Mouse (Mus musculus): ENCODE results near the gene Rpl36al. TPM values are rescaled to one million over a fixed set of nuclear protein-coding genes. Genes with fewer than 3 reads are reported as not detected.

Rpl36al gene
- polyA plus RNA-seq, 1 experiment from 2014 or later = 543 TPM

DNA sequence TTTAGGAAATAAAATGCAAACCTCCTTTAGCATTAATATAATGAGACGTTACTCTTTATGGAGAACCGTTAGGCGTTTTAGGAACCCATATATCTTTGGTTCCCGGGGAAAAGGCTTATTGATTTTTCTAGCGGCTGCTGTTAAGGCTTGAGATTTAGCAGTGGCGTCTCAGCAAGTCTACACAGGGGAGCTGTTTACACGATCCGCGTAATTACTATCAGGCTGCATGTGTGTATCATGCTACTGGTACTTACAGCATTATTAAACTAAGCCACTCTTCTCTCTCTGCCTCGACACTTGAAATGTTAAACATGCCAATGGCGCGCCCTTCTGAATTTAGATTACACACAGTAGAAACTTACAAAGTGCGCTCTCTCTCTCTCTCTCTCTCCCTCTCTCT, 33.8 kb downstream of the Rpl36al start:
- WGBS (ENCODE audit: insufficient replicate concordance) = 70% methylated on average over 13 of the region's 13 CpGs
- H3K27me3 ChIP-seq (ENCODE audit: insufficient read depth, low read length) = no peaks in the 10 kb centered on the region
- H3K9ac ChIP-seq (replicated peaks) = no peak overlapping the region
- H3K4me3 ChIP-seq (ENCODE audit: low read depth, low read length) = no peak overlapping the region
- no peak overlapping the region for H3K27ac ChIP-seq (ENCODE audit: low read depth)
- peak overlapping the region; percentile 49 for H3K4me2 ChIP-seq (ENCODE audit: low read depth, low read length)
- no peaks in the 10 kb centered on the region for H3K9me3 ChIP-seq (ENCODE audit: low read length)
- TF ChIP-seq CTCF (IDR thresholded peaks at IDR 0.05; ENCODE audit: low read depth) (no peak), EP300 (IDR thresholded peaks at IDR 0.05; ENCODE audit: low read depth) (no peak)
- H3K4me1 ChIP-seq (ENCODE audit: insufficient read depth) = no peaks in the 10 kb centered on the region
- H3K36me3 ChIP-seq (replicated peaks; ENCODE audit: insufficient read depth, low read length) = no peaks in the 10 kb centered on the region
- ATAC-seq = no peak
- DNase-seq = no peak

DNA sequence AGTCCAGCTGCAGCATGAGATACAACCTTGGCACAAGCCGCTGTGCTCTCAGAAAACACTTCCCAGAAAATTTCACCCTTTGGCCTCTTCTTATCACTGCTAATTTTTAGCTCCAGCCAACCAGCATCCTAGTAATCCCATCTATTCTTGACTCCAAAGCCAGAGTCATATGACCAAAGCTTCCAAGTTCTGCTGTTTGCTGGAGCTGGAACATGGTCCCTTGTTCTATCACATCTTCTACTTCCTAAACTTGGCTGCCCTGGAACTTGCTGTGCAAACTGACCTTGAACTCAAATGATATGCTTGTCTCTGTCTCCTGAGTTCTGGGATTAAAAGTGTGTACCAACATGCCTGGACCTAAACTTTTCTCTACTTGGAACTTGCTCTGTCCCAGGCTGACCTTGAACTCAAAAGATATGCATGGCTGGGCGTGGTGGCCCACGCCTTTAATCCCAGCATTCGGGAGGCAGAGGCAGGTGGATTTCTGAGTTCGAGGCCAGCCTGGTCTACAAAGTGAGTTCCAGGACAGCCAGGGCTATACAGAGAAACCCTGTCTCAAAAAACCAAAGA, 36.6 kb downstream of the Rpl36al start:
- Histone ChIP-seq H3K27ac (ENCODE audit: low read depth) (no peak overlapping the region), H3K9ac (replicated peaks) (no peak overlapping the region), H3K4me1 (ENCODE audit: insufficient read depth) (no peaks in the 10 kb centered on the region), H3K4me2 (ENCODE audit: low read depth, low read length) (no peak overlapping the region), H3K4me3 (ENCODE audit: low read depth, low read length) (no peak overlapping the region), H3K9me3 (ENCODE audit: low read length) (no peaks in the 10 kb centered on the region), H3K36me3 (replicated peaks; ENCODE audit: insufficient read depth, low read length) (no peaks in the 10 kb centered on the region), H3K27me3 (ENCODE audit: insufficient read depth, low read length) (no peaks in the 10 kb centered on the region)
- 75% methylated on average over 5 of the region's 5 CpGs for WGBS (ENCODE audit: insufficient replicate concordance)
- TF ChIP-seq CTCF (IDR thresholded peaks at IDR 0.05; ENCODE audit: low read depth) = no peak
- TF ChIP-seq EP300 (IDR thresholded peaks at IDR 0.05; ENCODE audit: low read depth) = no peak
- no peak for ATAC-seq
- DNase-seq = no peak

- Histone ChIP-seq H3K9ac (replicated peaks) (no peak overlapping the region), H3K4me3 (ENCODE audit: low read depth, low read length) (no peak overlapping the region), H3K36me3 (replicated peaks; ENCODE audit: insufficient read depth, low read length) (no peaks in the 10 kb centered on the region), H3K4me2 (ENCODE audit: low read depth, low read length) (no peak overlapping the region), H3K4me1 (ENCODE audit: insufficient read depth) (no peaks in the 10 kb centered on the region), H3K9me3 (ENCODE audit: low read length) (no peaks in the 10 kb centered on the region), H3K27ac (ENCODE audit: low read depth) (no peak overlapping the region), H3K27me3 (ENCODE audit: insufficient read depth, low read length) (no peaks in the 10 kb centered on the region)
- 75% methylated on average over 6 of the region's 6 CpGs for WGBS (ENCODE audit: insufficient replicate concordance)
- ATAC-seq (no peak), DNase-seq (no peak)
- TF ChIP-seq CTCF (IDR thresholded peaks at IDR 0.05; ENCODE audit: low read depth) = no peak
- no peak for TF ChIP-seq EP300 (IDR thresholded peaks at IDR 0.05; ENCODE audit: low read depth)
These were observed 40.4 kb downstream of the Rpl36al start for GRCm38 (mm10) chr12:69143460-69143859.

- Histone ChIP-seq H3K27me3 (ENCODE audit: insufficient read depth, low read length) (no peaks in the 10 kb centered on the region), H3K4me1 (ENCODE audit: insufficient read depth) (no peaks in the 10 kb centered on the region), H3K9ac (replicated peaks) (no peak overlapping the region), H3K4me2 (ENCODE audit: low read depth, low read length) (no peak overlapping the region), H3K36me3 (replicated peaks; ENCODE audit: insufficient read depth, low read length) (no peaks in the 10 kb centered on the region), H3K9me3 (ENCODE audit: low read length) (no peaks in the 10 kb centered on the region), H3K27ac (ENCODE audit: low read depth) (no peak overlapping the region), H3K4me3 (ENCODE audit: low read depth, low read length) (no peak overlapping the region)
- WGBS (ENCODE audit: insufficient replicate concordance) = 81% methylated on average over 7 of the region's 7 CpGs
- DNase-seq = no peak
- TF ChIP-seq CTCF (IDR thresholded peaks at IDR 0.05; ENCODE audit: low read depth) = no peak
- TF ChIP-seq EP300 (IDR thresholded peaks at IDR 0.05; ENCODE audit: low read depth) = no peak
- ATAC-seq = no peak
These were observed 44.0 kb downstream of the Rpl36al start for GRCm38 (mm10) chr12:69139841-69140240.

DNA sequence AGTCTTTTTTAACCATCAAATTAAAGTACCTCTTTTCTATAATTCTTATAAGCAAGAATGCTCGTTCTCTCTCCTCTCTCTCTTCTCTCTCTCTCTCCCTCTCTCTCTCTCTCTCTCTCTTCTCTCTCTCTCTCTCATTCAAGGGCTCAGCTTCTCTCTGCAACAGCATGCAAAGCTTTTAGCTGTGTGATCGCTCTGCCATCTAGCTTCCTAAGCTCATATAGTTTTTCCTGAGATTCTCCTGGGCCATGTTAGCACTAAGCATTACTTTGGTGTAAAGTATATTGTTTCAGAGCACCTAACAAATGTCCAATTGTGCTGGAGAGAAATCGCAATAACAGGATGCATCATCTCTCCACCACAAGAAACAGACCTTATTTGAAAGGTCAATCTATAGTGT, 44.7 kb downstream of the Rpl36al start:
- DNase-seq (no peak), ATAC-seq (no peak)
- TF ChIP-seq CTCF (IDR thresholded peaks at IDR 0.05; ENCODE audit: low read depth) (no peak), EP300 (IDR thresholded peaks at IDR 0.05; ENCODE audit: low read depth) (no peak)
- Histone ChIP-seq H3K27ac (ENCODE audit: low read depth) (no peak overlapping the region), H3K9ac (replicated peaks) (no peak overlapping the region), H3K4me2 (ENCODE audit: low read depth, low read length) (no peak overlapping the region), H3K36me3 (replicated peaks; ENCODE audit: insufficient read depth, low read length) (no peaks in the 10 kb centered on the region), H3K9me3 (ENCODE audit: low read length) (no peaks in the 10 kb centered on the region), H3K4me1 (ENCODE audit: insufficient read depth) (no peaks in the 10 kb centered on the region), H3K4me3 (ENCODE audit: low read depth, low read length) (no peak overlapping the region), H3K27me3 (ENCODE audit: insufficient read depth, low read length) (no peaks in the 10 kb centered on the region)
- 76% methylated on average over 3 of the region's 3 CpGs for WGBS (ENCODE audit: insufficient replicate concordance)

Small RNA genes within 50 kb of the gene (microRNA-seq; reads per million reads assigned to microRNA genes)
- gene Gm47287 (not detected), gene Gm47295 (2.0 reads per million)

Other genes with a start within 250 kb of the Rpl36al start
- 1,274 and 1,279 TPM in 2 replicates for gene Rps29, start 24.9 kb downstream of the Rpl36al start, polyA plus RNA-seq (2015; fragmentation: Nextera tagmentation; extraction: Ambion mirVana)
- gene Lrr1, start 15.3 kb downstream of the Rpl36al start, polyA plus RNA-seq (2015; fragmentation: Nextera tagmentation; extraction: Ambion mirVana) = 8.8 and 9.6 TPM in 2 replicates
- gene Mgat2, start 74 bp upstream of the Rpl36al start, polyA plus RNA-seq (2015; fragmentation: Nextera tagmentation; extraction: Ambion mirVana) = 23.1 and 25.0 TPM in 2 replicates
- 9.1 and 10.2 TPM in 2 replicates for gene Gm49383, start 13.0 kb upstream of the Rpl36al start, polyA plus RNA-seq (2015; fragmentation: Nextera tagmentation; extraction: Ambion mirVana)
- 2.9 and 3.0 TPM in 2 replicates for gene Dnaaf2, start 14.3 kb upstream of the Rpl36al start, polyA plus RNA-seq (2015; fragmentation: Nextera tagmentation; extraction: Ambion mirVana)
- 8.3 and 9.5 TPM in 2 replicates for gene Gm49384, start 20.2 kb upstream of the Rpl36al start, polyA plus RNA-seq (2015; fragmentation: Nextera tagmentation; extraction: Ambion mirVana)
- gene Pole2, start 44.1 kb upstream of the Rpl36al start, polyA plus RNA-seq (2015; fragmentation: Nextera tagmentation; extraction: Ambion mirVana) = 8.0 and 9.3 TPM in 2 replicates
- gene Klhdc1, start 57.1 kb upstream of the Rpl36al start, polyA plus RNA-seq (2015; fragmentation: Nextera tagmentation; extraction: Ambion mirVana) = 5.9 and 6.1 TPM in 2 replicates
- 54.2 and 59.3 TPM in 2 replicates for gene Klhdc2, start 112.6 kb upstream of the Rpl36al start, polyA plus RNA-seq (2015; fragmentation: Nextera tagmentation; extraction: Ambion mirVana)
- gene Nemf, start 173.1 kb upstream of the Rpl36al start, polyA plus RNA-seq (2015; fragmentation: Nextera tagmentation; extraction: Ambion mirVana) = 28.3 and 29.7 TPM in 2 replicates
- 33.8 and 44.6 TPM in 2 replicates for gene Arf6, start 188.1 kb upstream of the Rpl36al start, polyA plus RNA-seq (2015; fragmentation: Nextera tagmentation; extraction: Ambion mirVana)
- 1.00 and 1.3 TPM in 2 replicates for gene Gm9887, start 188.4 kb upstream of the Rpl36al start, polyA plus RNA-seq (2015; fragmentation: Nextera tagmentation; extraction: Ambion mirVana)